Mouse (Mus musculus): Measurements from ENCODE around the gene Gast. TPM values are rescaled to one million over a fixed set of nuclear protein-coding genes. Genes with fewer than 3 reads are reported as not detected.

Gast gene
- polyA plus RNA-seq, 1 experiment from 2014 or later = not detected

DNA sequence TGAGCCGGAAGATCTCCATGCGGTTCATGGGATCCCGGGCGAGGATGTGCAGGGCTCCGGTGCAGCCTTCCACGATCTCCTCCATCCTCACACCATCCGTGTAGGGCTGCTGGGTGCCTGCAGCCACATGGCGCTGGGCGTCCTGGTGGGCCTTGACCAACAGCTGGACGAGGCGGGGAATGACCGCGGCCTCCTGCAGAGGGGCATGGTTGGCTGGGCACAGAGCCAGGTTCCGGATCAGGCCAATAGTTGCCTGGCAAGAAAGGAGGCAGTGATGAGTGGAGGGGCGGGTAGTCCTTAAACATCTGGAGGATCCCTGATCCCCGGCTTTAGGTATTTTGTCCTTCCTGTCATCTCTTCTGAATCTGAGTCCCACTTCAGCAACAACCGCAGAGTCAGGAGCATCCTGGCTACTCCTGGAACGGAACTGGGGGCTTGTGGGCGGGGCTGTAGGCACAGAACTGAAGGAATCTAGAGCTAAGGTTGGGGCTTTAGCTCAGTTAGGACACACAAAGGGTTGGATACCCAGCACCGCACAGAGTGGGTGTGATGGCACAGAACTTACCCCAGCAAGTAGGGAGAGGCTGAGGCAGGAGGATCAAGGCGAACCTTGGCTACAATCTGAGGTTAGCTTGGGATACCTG lies 42.7 kb downstream of the Gast start:
- no peaks in the 10 kb centered on the region for H3K27me3 ChIP-seq (ENCODE audit: control insufficient read depth, insufficient read depth, low read length)
- no peak overlapping the region for H3K9ac ChIP-seq (ENCODE audit: low read depth, low read length)
- peaks cover 60% of the 10 kb centered on the region for H3K36me3 ChIP-seq (ENCODE audit: control insufficient read depth, insufficient read depth, low read length)
- no peak overlapping the region for H3K27ac ChIP-seq (ENCODE audit: low read depth, low read length)
- no peak for ATAC-seq (replicated peaks; ENCODE audit: insufficient number of reproducible peaks, low FRiP score, low TSS enrichment)
- H3K4me2 ChIP-seq = no peak overlapping the region
- no peak overlapping the region for H3K4me3 ChIP-seq (ENCODE audit: low read depth, low read length)
- WGBS (ENCODE audit: insufficient replicate concordance) = 83% methylated on average over 21 of the region's 21 CpGs
- no peaks in the 10 kb centered on the region for H3K4me1 ChIP-seq (ENCODE audit: control insufficient read depth, insufficient read depth, low read length)
- H3K9me3 ChIP-seq (replicated peaks; ENCODE audit: control insufficient read depth, low read length) = no peaks in the 10 kb centered on the region

DNA sequence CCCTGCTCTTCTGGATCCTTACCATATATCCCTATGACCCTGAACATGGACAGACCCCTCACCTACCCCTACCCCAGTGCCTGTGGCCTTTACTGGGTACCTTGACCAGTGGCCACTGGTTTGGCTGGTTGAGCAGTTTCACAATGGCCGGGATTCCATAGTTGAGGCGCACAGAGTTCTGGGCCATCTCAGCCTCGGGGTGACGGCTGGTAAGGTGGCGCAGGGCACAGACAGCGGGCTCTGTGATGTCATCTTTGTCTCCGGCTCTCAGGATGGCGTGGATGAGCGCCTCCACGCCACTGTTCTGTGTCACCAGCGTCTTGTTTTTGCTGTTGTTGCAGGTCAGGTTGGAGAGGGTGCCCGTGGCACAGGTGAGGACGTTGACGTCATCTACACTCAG lies 43.8 kb downstream of the Gast start:
- H3K4me1 ChIP-seq (ENCODE audit: control insufficient read depth, insufficient read depth, low read length) = no peaks in the 10 kb centered on the region
- no peak overlapping the region for H3K4me3 ChIP-seq (ENCODE audit: low read depth, low read length)
- H3K27ac ChIP-seq (ENCODE audit: low read depth, low read length) = no peak overlapping the region
- no peaks in the 10 kb centered on the region for H3K9me3 ChIP-seq (replicated peaks; ENCODE audit: control insufficient read depth, low read length)
- no peaks in the 10 kb centered on the region for H3K27me3 ChIP-seq (ENCODE audit: control insufficient read depth, insufficient read depth, low read length)
- H3K9ac ChIP-seq (ENCODE audit: low read depth, low read length) = no peak overlapping the region
- H3K36me3 ChIP-seq (ENCODE audit: control insufficient read depth, insufficient read depth, low read length) = peaks cover 66% of the 10 kb centered on the region
- ATAC-seq (replicated peaks; ENCODE audit: insufficient number of reproducible peaks, low FRiP score, low TSS enrichment) = no peak
- 90% methylated on average over 14 of the region's 14 CpGs for WGBS (ENCODE audit: insufficient replicate concordance)
- no peak overlapping the region for H3K4me2 ChIP-seq

- no peak overlapping the region for H3K4me2 ChIP-seq
- H3K27ac ChIP-seq (ENCODE audit: low read depth, low read length) = no peak overlapping the region
- ATAC-seq (replicated peaks; ENCODE audit: insufficient number of reproducible peaks, low FRiP score, low TSS enrichment) = no peak
- no peaks in the 10 kb centered on the region for H3K27me3 ChIP-seq (ENCODE audit: control insufficient read depth, insufficient read depth, low read length)
- H3K9ac ChIP-seq (ENCODE audit: low read depth, low read length) = no peak overlapping the region
- H3K36me3 ChIP-seq (ENCODE audit: control insufficient read depth, insufficient read depth, low read length) = peaks cover 66% of the 10 kb centered on the region
- 88% methylated on average over 5 of the region's 5 CpGs for WGBS (ENCODE audit: insufficient replicate concordance)
- no peaks in the 10 kb centered on the region for H3K4me1 ChIP-seq (ENCODE audit: control insufficient read depth, insufficient read depth, low read length)
- no peaks in the 10 kb centered on the region for H3K9me3 ChIP-seq (replicated peaks; ENCODE audit: control insufficient read depth, low read length)
- no peak overlapping the region for H3K4me3 ChIP-seq (ENCODE audit: low read depth, low read length)
Measured at GRCm38 (mm10) chr11:100378446-100378845, 44.2 kb downstream of the Gast start.

- no peak for ATAC-seq (replicated peaks; ENCODE audit: insufficient number of reproducible peaks, low FRiP score, low TSS enrichment)
- H3K4me3 ChIP-seq (ENCODE audit: low read depth, low read length) = no peak overlapping the region
- peaks cover 66% of the 10 kb centered on the region for H3K36me3 ChIP-seq (ENCODE audit: control insufficient read depth, insufficient read depth, low read length)
- no peaks in the 10 kb centered on the region for H3K4me1 ChIP-seq (ENCODE audit: control insufficient read depth, insufficient read depth, low read length)
- H3K27ac ChIP-seq (ENCODE audit: low read depth, low read length) = no peak overlapping the region
- 82% methylated on average over 4 of the region's 4 CpGs for WGBS (ENCODE audit: insufficient replicate concordance)
- no peak overlapping the region for H3K4me2 ChIP-seq
- no peaks in the 10 kb centered on the region for H3K9me3 ChIP-seq (replicated peaks; ENCODE audit: control insufficient read depth, low read length)
- H3K9ac ChIP-seq (ENCODE audit: low read depth, low read length) = no peak overlapping the region
- no peaks in the 10 kb centered on the region for H3K27me3 ChIP-seq (ENCODE audit: control insufficient read depth, insufficient read depth, low read length)
Measured at GRCm38 (mm10) chr11:100379311-100379710, 45.1 kb downstream of the Gast start.

- Histone ChIP-seq H3K9me3 (replicated peaks; ENCODE audit: control insufficient read depth, low read length) (no peaks in the 10 kb centered on the region), H3K4me3 (ENCODE audit: low read depth, low read length) (no peak overlapping the region), H3K27me3 (ENCODE audit: control insufficient read depth, insufficient read depth, low read length) (no peaks in the 10 kb centered on the region), H3K27ac (ENCODE audit: low read depth, low read length) (no peak overlapping the region), H3K4me1 (ENCODE audit: control insufficient read depth, insufficient read depth, low read length) (peaks cover 15% of the 10 kb centered on the region), H3K4me2 (no peak overlapping the region; the same call in 1 of the 2 replicates), H3K36me3 (ENCODE audit: control insufficient read depth, insufficient read depth, low read length) (peaks cover 50% of the 10 kb centered on the region), H3K9ac (ENCODE audit: low read depth, low read length) (no peak overlapping the region)
- WGBS (ENCODE audit: insufficient replicate concordance) = 85% methylated on average over 6 of the region's 6 CpGs
- ATAC-seq (replicated peaks; ENCODE audit: insufficient number of reproducible peaks, low FRiP score, low TSS enrichment) = no peak
Measured at GRCm38 (mm10) chr11:100382682-100383081, 48.5 kb downstream of the Gast start.

- 87% methylated on average over 3 of the region's 3 CpGs for WGBS (ENCODE audit: insufficient replicate concordance)
- Histone ChIP-seq H3K4me2 (no peak overlapping the region), H3K4me3 (ENCODE audit: low read depth, low read length) (no peak overlapping the region), H3K9me3 (replicated peaks; ENCODE audit: control insufficient read depth, low read length) (no peaks in the 10 kb centered on the region), H3K4me1 (ENCODE audit: control insufficient read depth, insufficient read depth, low read length) (peaks cover 36% of the 10 kb centered on the region), H3K27ac (ENCODE audit: low read depth, low read length) (no peak overlapping the region), H3K9ac (ENCODE audit: low read depth, low read length) (no peak overlapping the region), H3K36me3 (ENCODE audit: control insufficient read depth, insufficient read depth, low read length) (peaks cover 38% of the 10 kb centered on the region), H3K27me3 (ENCODE audit: control insufficient read depth, insufficient read depth, low read length) (no peaks in the 10 kb centered on the region)
- no peak for ATAC-seq (replicated peaks; ENCODE audit: insufficient number of reproducible peaks, low FRiP score, low TSS enrichment)
Measured at GRCm38 (mm10) chr11:100385016-100385415, 50.8 kb downstream of the Gast start.

- H3K9ac ChIP-seq (ENCODE audit: low read depth, low read length) = no peak overlapping the region
- peaks cover 29% of the 10 kb centered on the region for H3K36me3 ChIP-seq (ENCODE audit: control insufficient read depth, insufficient read depth, low read length)
- H3K27ac ChIP-seq (ENCODE audit: low read depth, low read length) = no peak overlapping the region
- H3K9me3 ChIP-seq (replicated peaks; ENCODE audit: control insufficient read depth, low read length) = no peaks in the 10 kb centered on the region
- H3K4me3 ChIP-seq (ENCODE audit: low read depth, low read length) = no peak overlapping the region
- 59% methylated on average over 5 of the region's 5 CpGs for WGBS (ENCODE audit: insufficient replicate concordance)
- no peaks in the 10 kb centered on the region for H3K27me3 ChIP-seq (ENCODE audit: control insufficient read depth, insufficient read depth, low read length)
- H3K4me1 ChIP-seq (ENCODE audit: control insufficient read depth, insufficient read depth, low read length) = peaks cover 51% of the 10 kb centered on the region
- ATAC-seq (replicated peaks; ENCODE audit: insufficient number of reproducible peaks, low FRiP score, low TSS enrichment) = no peak
- no peak overlapping the region for H3K4me2 ChIP-seq
Measured at GRCm38 (mm10) chr11:100386586-100386985, 52.4 kb downstream of the Gast start.

Other genes starting within 250 kb of the Gast start
- not detected in 2 replicates for gene Krt32, start 246.2 kb upstream of the Gast start, polyA plus RNA-seq (2014; fragmentation: Nextera tagmentation; extraction: Ambion mirVana)
- gene Krt35, start 238.2 kb upstream of the Gast start, polyA plus RNA-seq (2014; fragmentation: Nextera tagmentation; extraction: Ambion mirVana) = not detected in 2 replicates
- not detected in 2 replicates for gene Krt36, start 228.8 kb upstream of the Gast start, polyA plus RNA-seq (2014; fragmentation: Nextera tagmentation; extraction: Ambion mirVana)
- gene Krt13, start 212.8 kb upstream of the Gast start, polyA plus RNA-seq (2014; fragmentation: Nextera tagmentation; extraction: Ambion mirVana) = not detected in 2 replicates
- gene Krt15, start 198.5 kb upstream of the Gast start, polyA plus RNA-seq (2014; fragmentation: Nextera tagmentation; extraction: Ambion mirVana) = 0.17 and 0.24 TPM in 2 replicates
- gene Krt19, start 185.7 kb upstream of the Gast start, polyA plus RNA-seq (2014; fragmentation: Nextera tagmentation; extraction: Ambion mirVana) = 48.4 and 69.2 TPM in 2 replicates
- gene Krt9, start 141.2 kb upstream of the Gast start, polyA plus RNA-seq (2014; fragmentation: Nextera tagmentation; extraction: Ambion mirVana) = not detected in 2 replicates
- gene Krt14, start 126.9 kb upstream of the Gast start, polyA plus RNA-seq (2014; fragmentation: Nextera tagmentation; extraction: Ambion mirVana) = 1.4 and 1.7 TPM in 2 replicates
- gene Krt16, start 85.5 kb upstream of the Gast start, polyA plus RNA-seq (2014; fragmentation: Nextera tagmentation; extraction: Ambion mirVana) = not detected in 2 replicates
- 0.14 and 0.82 TPM in 2 replicates for gene Krt17, start 73.4 kb upstream of the Gast start, polyA plus RNA-seq (2014; fragmentation: Nextera tagmentation; extraction: Ambion mirVana)
- gene Krt42, start 64.5 kb upstream of the Gast start, polyA plus RNA-seq (2014; fragmentation: Nextera tagmentation; extraction: Ambion mirVana) = 0.20 TPM in 1 of 2 replicates, not detected in the other
- 1,605 and 1,756 TPM in 2 replicates for gene Eif1, start 14.5 kb upstream of the Gast start, polyA plus RNA-seq (2014; fragmentation: Nextera tagmentation; extraction: Ambion mirVana)
- gene Hap1, start 21.7 kb downstream of the Gast start, polyA plus RNA-seq (2014; fragmentation: Nextera tagmentation; extraction: Ambion mirVana) = 3.0 and 3.4 TPM in 2 replicates
- 72.2 and 80.6 TPM in 2 replicates for gene Jup, start 63.4 kb downstream of the Gast start, polyA plus RNA-seq (2014; fragmentation: Nextera tagmentation; extraction: Ambion mirVana)
- gene P3h4, start 80.4 kb downstream of the Gast start, polyA plus RNA-seq (2014; fragmentation: Nextera tagmentation; extraction: Ambion mirVana) = 67.2 and 70.6 TPM in 2 replicates
- 89.3 and 107 TPM in 2 replicates for gene Fkbp10, start 81.3 kb downstream of the Gast start, polyA plus RNA-seq (2014; fragmentation: Nextera tagmentation; extraction: Ambion mirVana)
- 98.8 and 111 TPM in 2 replicates for gene Nt5c3b, start 107.4 kb downstream of the Gast start, polyA plus RNA-seq (2014; fragmentation: Nextera tagmentation; extraction: Ambion mirVana)
- 0.28 and 0.83 TPM in 2 replicates for gene Klhl10, start 107.5 kb downstream of the Gast start, polyA plus RNA-seq (2014; fragmentation: Nextera tagmentation; extraction: Ambion mirVana)
- 8.1 and 8.9 TPM in 2 replicates for gene Klhl11, start 138.3 kb downstream of the Gast start, polyA plus RNA-seq (2014; fragmentation: Nextera tagmentation; extraction: Ambion mirVana)
- gene Acly, start 193.6 kb downstream of the Gast start, polyA plus RNA-seq (2014; fragmentation: Nextera tagmentation; extraction: Ambion mirVana) = 76.6 and 93.9 TPM in 2 replicates
- gene Ttc25, start 211.2 kb downstream of the Gast start, polyA plus RNA-seq (2014; fragmentation: Nextera tagmentation; extraction: Ambion mirVana) = 0.31 and 1.1 TPM in 2 replicates
- 15.7 and 19.0 TPM in 2 replicates for gene Cnp, start 240.5 kb downstream of the Gast start, polyA plus RNA-seq (2014; fragmentation: Nextera tagmentation; extraction: Ambion mirVana)

Measured in heart, embryonic 11.5 days (tissue).